9 mouse cellular contexts compared by ENCODE assay signal in the genomic region with DNA sequence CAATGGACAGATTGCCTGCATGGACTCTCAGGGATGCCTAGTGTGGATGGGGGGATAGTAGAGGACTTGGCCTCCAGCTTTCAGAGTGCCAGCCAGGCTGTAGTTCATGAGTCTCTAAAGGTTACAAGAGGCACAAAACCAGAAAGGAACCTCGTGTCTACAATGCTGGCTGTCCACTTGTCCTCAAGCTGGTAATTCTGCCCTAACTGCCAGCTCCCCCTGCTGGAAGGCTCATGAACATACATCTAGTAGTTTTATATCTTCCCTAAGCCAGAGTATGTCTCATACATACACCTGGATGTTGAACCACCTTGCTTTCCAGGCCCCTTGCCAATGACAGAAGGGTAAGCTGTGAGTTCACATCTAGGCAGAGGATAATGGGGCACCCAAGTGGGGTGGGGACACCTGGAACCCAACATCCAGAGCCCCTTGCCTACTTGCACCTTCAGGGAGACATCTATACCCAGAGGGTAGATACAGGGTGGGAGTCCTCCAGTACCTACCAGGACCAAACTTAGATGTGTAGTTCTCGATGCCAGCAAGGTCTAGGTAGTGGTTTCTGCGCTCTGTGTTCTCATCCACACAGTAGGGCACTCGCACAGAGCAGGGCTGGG. TPM values are rescaled to one million over a fixed set of nuclear protein-coding genes. Genes with fewer than 3 reads are reported as not detected.
DNase-seq lines count a peak whose midpoint lies in the region; ATAC-seq and TF ChIP-seq lines count a peak whose summit lies in the region.
"Had no signal": no experiment of that assay in that cellular context is flagged by ENCODE, and none has a peak within 500 bp of the region (broad histone marks: within the 10 kb centered on the region; RNA-seq: fewer than 3 reads in every experiment).

No protein-coding gene starts in this region.

- peak; percentile 83 for TF ChIP-seq CTCF in left cerebral cortex, adult 2 months (IDR thresholded peaks at IDR 0.05)
- TF ChIP-seq CTCF in Patski (IDR thresholded peaks at IDR 0.05), result peak; percentile 88

- peak; percentile 34 to 56 for DNase-seq in left cerebral cortex, adult 2 months (ENCODE audit: extremely low spot score in 1 of 2, low spot score in 2 of 2)
- no peak for DNase-seq in left cerebral cortex, adult 8-10 months (ENCODE audit: low spot score in 2 of 2)
- peak; percentile 17 for DNase-seq in Patski (ENCODE audit: low read depth, low spot score)
- DNase-seq in heart, adult 9 months (ENCODE audit: low spot score in 2 of 2), result peak; percentile 42 to 69
- DNase-seq in layer of hippocampus, adult 9-11 months, result peak; percentile 57
- DNase-seq in testis, postnatal 14 days (ENCODE audit: low spot score), result peak; percentile 16

- no peak overlapping the region for H3K4me3 ChIP-seq in left cerebral cortex, adult 2 months
- H3K4me3 ChIP-seq: neural tube, embryonic 13.5 days had no signal

- H3K27me3 ChIP-seq in Patski, result no peaks in the 10 kb centered on the region
- H3K27me3 ChIP-seq: neural tube, embryonic 13.5 days had no signal

- POLR2A ChIA-PET in Patski (lab: Charles Lee), result interaction anchor here (0.6 to 1.6 kb wide), 3 partner anchors 99 to 120 kb away, joined by 3 read pairs; no protein-coding TSS in a partner anchor

- in situ Hi-C loops in Patski (cut with MboI; ENCODE audit: low pct_unique_long_range_greater_than_20kb), result no loop called here

- intact Hi-C loops in left cerebral cortex, adult 2 months (cut with DNase I), result loop anchor here (1.0 to 5.0 kb wide), 2 partner anchors 104 to 175 kb away; no protein-coding TSS in a partner anchor

- H3K27ac ChIP-seq in left cerebral cortex, adult 2 months, result no peak overlapping the region
- H3K27ac ChIP-seq: neural tube, embryonic 13.5 days had no signal

- peak; percentile 31 for ATAC-seq in Patski
- ATAC-seq in common myeloid progenitor, adult 5-6 weeks (replicated peaks; ENCODE audit: low read depth, poor library complexity, severe bottlenecking), result peak; percentile 91
- peak; percentile 53 for ATAC-seq in monocyte, adult 5-6 weeks (replicated peaks; ENCODE audit: insufficient number of reproducible peaks, low FRiP score, low TSS enrichment, poor library complexity, severe bottlenecking)

- CTCF ChIA-PET in Patski (lab: Charles Lee), result interaction anchor here (0.7 to 4.8 kb wide), 15 partner anchors 9 to 176 kb away, joined by 3 to 34 read pairs (median 4); no protein-coding TSS in a partner anchor

RNA-seq across cellular contexts. Expression of a gene that starts 25.1 kb away (rescaled TPM):
- 1 to 10 TPM; 3.3 TPM for total RNA-seq in left cerebral cortex, adult 2 months (2021)
- 1 to 10 TPM; 2.6 to 3.4 (median 3.2) TPM for total RNA-seq in left cerebral cortex, adult 8-10 months (2022)
- polyA plus RNA-seq in Patski (2021), result 0.42 TPM
- not detected in 2 replicates for total RNA-seq in common myeloid progenitor, adult 5-6 weeks (2017)
- total RNA-seq in monocyte, adult 5-6 weeks (2017), result not detected in 3 replicates

Comparison
In these comparisons a context has a peak if more than half of its experiments do, and no peak if none do; other contexts are left out.
1. DNase-seq: peak in left cerebral cortex, adult 2 months (2 of 2), Patski (single experiment), heart, adult 9 months (2 of 2), layer of hippocampus, adult 9-11 months (single experiment) and testis, postnatal 14 days (single experiment); none in left cerebral cortex, adult 8-10 months (0 of 2).
2. ATAC-seq: peak in every context shown above with its lines; median percentile 91 in common myeloid progenitor, adult 5-6 weeks; 53 in monocyte, adult 5-6 weeks; 31 in Patski.